Mouse (Mus musculus) left cerebral cortex, postnatal 36 days (tissue): ENCODE measurements around the gene Sp2. TPM values are rescaled to one million over a fixed set of nuclear protein-coding genes. Genes with fewer than 3 reads are reported as not detected.

Experiments
- DNase-seq, 2 experiments: peaks; one replicate each; pipeline ENCODE4 v3.0.0; 2021 to 2022; ENCODE audit warnings: low spot score in 2 of 2, mixed read lengths in 1 of 2
- intact Hi-C: fragments of 180-260 bp; cut with DNase I; formaldehyde crosslinking; loops from one replicate; pipeline ENCODE4 v1.15.1; 2025
- total RNA-seq, 2 experiments: library from RNA; stranded (reverse); gene quantifications; 2 replicates each; pipeline ENCODE4 v1.2.3; 2021

Sp2 gene
- total RNA-seq, 2 experiments from 2014 or later, result 13.1 to 14.5 TPM

DNA sequence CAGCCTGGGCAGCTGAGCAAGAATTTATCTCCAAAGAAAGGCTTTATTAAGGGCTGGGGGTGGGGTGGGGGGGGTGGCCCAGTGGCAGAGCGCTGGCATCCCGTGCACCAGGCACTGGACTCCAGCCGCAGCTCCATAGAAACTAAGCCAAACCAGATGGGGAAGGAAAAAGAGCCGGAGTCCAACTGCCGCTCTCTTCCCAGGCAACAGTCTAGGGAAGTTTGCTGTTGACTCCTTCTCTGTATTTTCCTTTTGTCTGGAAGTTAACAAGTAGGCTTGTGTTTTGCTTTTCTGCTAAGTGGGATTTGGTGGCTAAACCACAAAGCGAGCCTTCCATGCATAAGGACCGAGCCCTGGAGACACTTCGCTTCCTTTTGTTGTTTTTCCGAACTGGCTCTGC is 36.3 kb downstream of the Sp2 start:
- intact Hi-C loops, result no loop called here
- no peak for DNase-seq

DNA sequence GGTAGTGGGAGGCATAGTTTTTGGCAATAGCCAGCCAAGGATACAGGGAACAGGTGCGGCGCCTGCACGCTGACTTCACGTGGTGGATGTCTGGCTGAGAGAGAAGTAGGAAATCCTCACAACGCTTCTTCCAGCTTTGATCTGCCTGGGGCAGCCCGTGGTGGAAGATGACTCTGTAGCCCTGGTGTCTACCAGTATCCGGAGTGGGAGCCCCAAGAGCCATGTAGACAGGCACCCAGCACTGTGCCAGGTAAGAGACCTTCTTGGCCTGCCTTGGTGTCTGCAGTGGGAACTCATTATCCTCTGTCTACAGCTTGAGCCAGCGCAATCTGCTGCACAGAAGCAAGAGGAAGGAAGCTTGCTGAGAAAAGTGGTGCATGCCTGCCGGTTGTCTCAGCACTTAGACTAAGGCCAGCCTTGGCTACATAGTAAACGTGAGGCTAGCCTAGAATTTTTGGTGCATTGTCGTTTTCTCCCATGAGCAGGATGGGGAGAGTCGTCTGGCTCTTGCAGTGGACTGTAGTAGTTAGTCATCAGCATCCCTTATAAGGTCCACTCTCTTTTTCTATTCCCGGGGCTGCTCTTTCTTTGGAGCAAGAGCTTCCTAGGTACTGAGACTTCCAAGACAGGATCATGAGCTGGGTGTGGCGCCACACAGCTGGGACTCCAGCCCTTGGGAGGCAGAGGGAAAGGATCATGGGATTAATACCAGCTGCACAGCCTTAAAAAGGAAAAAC is 37.7 kb downstream of the Sp2 start:
- no peak for DNase-seq
- intact Hi-C loops, result loop anchor here (2.0 kb wide), 1 partner anchor 28 kb away; the partner anchor contains the start of gene Cdk5rap3

DNA sequence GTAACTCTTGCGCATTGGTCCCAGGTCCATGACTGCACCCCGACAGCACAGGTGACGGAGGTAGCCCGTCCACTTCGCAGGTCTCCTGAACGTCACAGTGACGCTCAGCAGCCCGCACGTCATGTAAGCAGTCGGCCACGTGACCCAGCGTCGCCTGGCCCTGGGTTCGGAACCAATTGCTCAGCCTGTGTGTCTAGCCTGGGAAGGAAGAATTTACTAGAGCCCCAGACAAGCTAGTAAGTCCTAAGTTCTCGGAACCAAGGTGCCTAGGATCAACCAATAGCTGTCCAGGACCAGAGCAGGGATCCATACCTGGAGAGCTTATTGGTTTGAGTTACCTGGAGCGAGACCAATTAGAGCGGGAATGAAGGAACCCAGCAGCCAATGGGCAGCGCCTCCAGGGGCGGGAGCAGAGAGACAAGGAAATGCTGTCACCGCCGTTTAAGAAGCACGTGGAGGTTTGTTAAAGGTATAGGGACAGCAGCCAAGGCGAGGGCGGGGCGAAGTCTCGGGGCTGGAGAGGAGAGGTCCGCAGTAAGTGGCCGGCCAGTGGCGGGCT is 38.9 kb downstream of the Sp2 start, which contains the start of gene Pnpo:
TSS of gene Pnpo (minus strand) at position 241 of the 559 bp plus-strand sequence.
- DNase-seq, result peak; percentile 89 to 91
- intact Hi-C loops, result loop anchor here (2.0 kb wide), 1 partner anchor 27 kb away; the partner anchor contains the start of gene Cdk5rap3

DNA sequence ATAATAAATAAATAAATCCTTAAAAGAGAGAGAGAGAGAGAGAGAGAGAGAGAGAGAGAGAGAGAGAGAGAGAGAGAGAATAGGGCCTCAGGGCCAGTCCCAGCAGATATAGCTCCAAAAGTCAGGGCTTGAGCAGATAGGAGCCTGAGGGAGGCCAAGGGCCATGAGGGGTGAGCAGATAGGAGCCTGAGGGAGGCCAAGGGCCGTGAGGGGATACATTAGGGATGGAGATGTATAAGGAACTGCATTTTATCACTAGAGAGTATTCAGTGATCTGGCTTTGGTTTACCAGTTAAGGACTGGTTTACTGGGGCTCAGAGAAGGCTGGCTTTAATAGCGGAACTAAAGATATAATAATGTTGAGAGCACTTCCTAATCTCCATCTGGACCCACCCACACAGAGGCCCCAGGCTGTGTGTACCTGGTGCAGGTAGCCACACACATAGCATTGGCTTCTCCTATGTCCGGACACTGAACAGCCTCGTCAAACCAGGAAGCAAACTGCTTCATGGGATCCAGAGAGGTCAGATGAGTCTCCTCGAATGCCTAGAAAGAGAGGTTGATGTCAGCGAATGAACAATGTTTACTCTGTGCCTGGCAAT is 40.7 kb downstream of the Sp2 start:
- intact Hi-C loops, result no loop called here
- no peak for DNase-seq

DNA sequence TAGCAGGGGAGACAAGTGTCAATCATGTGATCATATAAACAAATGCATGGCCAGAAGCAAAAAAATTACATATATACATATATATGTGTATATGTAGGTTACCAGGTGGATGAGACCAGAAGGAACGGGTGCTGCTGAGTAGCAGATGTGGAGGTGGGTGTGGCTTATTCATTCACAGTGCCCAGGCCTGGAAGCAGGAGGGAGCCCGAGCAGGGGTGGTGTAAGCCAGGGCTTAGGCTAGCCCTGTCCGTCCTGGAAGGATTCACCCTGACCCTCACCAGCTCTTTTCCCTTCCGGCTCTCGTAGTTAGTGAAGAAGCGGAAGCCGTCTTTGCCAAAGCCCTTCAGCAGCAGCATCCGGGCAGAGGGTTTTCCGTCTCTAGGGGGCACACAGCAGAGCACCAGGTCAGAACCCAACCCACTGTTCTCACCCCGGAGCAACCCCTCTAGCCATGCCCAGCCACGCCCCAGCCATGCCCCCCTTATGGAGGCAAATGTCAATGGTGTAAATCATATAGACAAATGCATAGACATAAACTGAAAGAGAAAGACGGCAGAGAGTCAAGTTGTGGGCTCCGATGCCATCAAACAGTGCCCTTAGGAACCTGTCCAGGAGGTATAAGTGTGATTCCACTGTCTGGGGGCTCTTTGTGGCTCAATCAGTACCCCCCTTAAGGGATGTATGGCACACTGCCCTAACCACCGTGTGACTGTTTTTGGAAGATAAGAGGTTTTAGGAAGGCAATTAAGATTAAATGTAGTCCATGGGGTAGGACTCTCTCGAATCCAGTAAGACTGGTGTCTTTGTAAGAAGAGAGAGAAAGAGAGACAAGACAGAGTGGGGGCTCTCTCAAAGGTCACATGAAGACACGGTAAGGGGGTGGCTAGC is 41.9 kb downstream of the Sp2 start:
- intact Hi-C loops, result no loop called here
- no peak for DNase-seq

DNA sequence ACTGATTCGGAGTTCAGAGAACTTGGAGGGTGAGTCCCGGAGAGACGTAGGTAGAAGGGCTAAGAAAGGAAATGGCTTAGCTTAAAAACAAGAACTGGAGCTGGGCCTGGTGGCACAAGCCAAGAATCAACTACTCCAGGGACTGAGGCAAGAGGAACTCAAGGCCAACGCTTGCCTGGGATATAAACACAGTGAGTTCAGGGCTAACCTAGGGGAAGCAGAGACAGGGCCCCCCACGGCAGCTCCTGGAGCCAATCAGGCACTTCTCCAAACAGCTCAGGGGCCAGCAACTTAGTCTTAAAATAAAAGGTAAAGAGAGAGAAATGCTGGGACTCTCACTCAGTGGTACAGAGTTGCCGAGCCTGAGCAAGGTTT is 44.3 kb downstream of the Sp2 start:
- no peak for DNase-seq
- intact Hi-C loops, result no loop called here

DNA sequence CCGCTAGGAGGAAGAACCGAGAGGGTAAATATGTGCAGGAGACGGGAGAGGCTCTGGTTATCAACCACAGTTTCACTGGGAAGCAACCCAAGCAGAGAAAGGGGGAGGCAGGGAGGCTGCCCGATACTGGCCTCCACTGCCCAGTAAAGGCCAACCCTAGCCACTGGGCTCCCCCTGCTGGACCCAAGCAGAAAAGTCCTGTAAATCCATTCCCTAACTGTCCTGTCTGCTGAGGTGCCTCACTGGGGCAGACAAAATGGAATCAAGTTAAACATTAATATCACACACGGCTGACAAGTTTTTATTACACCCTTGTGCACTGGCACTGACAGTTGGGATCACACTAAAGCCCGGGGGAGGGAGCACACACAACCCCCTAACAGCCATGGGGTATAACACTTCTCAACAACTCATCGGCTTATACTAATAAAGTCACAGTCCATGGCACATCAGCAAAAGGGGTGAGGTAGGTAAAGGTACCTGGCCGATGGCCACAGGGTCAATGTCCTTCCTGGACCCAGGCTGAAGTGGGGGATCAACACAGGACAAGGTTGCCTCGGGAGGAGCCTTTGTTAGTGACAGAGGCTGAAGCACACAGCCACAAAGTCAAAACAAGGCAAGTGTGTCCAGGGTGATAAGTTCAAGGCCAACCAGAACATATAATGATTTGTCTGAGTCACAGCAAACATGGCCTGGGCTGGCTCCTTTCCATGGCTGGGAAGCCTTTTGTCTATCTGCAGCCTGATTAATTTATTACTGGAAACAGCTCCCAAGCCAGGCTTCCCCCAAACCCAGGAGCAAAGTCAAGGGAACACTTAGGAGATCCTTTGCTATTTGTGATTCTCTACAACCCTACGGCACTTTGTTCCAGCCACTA is 45.0 kb downstream of the Sp2 start:
- intact Hi-C loops, result no loop called here
- DNase-seq, result no peak

DNA sequence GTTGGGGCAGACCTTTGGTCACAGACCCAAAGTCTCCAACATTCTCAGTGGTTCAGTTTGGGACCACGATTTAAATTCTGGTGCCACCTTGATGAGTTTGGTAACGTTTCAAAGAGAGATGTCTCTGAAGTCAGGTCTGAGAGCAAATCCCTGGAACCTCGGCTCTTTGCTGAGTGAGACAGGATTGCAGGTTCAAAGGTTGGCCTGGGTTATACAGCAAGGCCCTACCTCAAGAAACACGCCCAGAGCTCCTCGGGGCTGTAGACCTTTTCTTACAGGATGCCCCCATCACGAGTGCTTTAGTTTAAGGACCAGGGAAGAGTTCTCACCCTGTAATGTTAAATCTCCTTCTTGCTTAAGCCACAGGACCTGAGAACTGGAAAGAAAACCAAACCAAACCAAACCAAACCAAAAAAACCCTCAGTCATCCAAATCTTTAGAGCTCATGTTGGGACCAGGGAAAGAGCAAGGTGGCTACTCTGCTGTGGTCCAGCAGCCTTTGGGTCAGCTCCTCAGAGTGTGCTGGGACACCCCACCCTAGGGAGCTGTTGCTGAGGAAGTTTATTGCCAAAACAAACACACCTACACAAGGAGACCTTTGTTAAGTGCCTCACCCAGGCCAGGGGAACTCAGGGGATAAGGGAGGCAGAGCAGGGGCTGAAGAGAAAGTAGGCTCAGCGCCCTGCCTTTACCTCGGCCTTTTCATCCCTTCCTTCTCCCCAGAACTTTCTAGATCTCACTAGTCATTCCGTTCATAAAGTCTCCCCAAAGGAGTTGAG is 46.7 kb downstream of the Sp2 start:
- intact Hi-C loops, result no loop called here

DNA sequence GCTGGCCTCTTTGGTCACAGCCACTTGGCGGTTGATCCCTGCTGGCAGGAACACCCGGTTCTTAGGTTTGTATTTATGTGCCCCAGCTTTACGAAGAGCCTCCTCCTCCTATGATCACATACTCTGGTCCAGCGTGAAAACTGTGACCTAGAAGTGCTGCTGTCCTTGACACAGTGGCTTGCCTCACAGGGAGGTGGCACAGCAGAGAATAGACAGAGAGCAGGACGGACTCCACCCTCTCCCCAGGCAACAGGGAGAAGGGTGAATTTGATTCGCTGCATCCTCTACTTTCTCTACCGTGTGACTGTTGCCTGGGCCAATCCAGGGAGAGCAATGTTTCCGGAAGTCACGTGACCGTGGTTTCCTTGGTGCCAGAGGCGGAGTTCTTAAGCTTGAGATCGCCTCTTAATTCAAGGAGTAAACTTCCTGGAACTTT is 47.8 kb downstream of the Sp2 start:
- intact Hi-C loops, result no loop called here
- peak in 1 of 2 experiments; percentile 28 for DNase-seq

More for the DNA sequence above, 46.7 kb downstream of the Sp2 start:
- no peak for DNase-seq

DNA sequence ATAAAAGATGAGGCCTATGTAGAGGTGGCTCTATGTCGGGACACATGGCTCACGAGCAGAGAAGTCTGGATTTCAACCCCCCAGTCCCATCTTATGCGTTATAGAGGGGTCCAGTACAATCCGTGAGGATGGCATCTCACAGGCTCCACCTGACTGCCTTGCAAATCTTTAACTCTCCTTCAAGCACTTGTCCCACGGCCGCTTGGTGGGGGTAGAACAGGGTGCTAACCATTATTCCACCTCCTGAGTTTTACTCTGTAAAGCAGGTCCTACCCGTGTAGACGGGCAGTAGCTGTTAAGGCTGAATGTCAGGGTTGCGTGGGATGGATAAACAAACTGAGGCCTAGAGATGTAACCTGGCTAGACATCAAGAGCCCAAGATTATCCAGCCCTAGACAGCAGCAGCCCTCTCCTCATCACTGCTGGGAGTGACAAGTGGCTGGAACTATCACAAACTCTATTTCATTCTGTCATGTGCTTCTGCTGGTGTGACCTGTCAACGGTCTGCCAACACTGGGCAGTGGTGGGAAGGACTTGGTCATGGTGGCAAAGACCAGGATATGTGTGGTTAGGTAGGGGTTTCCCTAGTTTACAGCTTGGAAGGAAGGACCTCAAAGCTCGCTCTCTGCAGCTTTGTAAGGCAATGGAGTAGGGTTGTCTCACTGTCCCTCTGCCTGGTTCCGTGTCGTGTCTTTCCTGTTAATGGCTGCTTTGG is 49.0 kb downstream of the Sp2 start:
- intact Hi-C loops, result no loop called here
- no peak for DNase-seq

DNA sequence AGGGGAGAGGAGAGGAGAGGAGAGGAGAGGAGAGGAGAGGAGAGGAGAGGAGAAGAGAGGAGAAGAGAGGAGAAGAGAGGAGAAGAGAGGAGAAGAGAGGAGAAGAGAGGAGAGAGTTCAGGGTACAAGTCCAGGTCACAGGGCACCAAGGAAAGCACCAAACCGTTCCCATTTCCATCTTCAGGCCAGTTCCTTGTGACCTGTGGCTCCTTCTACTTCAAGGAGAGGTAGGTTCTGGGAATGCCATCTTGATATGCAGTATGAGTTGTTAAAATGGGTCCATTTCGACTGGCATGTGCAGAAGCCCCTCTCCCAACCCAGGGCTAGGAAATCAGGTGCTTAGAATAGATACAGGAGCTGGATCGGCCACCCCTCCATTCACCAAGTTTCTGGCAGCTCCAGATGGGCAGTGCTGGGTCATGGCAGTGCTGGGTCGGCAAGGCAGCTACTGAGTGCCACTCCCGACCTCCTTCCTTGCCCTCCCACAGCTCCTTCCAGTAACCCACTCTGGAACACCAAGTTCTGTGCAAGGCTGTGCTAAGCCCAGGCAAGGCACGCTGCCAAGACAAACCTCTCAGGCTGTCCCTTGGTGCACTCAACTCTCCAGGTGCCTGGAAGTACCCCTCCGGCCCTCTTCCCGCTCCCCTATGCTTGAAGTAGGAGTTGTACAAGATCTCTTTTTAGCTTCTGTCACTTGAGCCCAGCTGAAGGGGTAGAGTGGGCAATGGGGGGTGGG is 51.3 kb downstream of the Sp2 start:
- intact Hi-C loops, result no loop called here
- DNase-seq, result no peak

DNA sequence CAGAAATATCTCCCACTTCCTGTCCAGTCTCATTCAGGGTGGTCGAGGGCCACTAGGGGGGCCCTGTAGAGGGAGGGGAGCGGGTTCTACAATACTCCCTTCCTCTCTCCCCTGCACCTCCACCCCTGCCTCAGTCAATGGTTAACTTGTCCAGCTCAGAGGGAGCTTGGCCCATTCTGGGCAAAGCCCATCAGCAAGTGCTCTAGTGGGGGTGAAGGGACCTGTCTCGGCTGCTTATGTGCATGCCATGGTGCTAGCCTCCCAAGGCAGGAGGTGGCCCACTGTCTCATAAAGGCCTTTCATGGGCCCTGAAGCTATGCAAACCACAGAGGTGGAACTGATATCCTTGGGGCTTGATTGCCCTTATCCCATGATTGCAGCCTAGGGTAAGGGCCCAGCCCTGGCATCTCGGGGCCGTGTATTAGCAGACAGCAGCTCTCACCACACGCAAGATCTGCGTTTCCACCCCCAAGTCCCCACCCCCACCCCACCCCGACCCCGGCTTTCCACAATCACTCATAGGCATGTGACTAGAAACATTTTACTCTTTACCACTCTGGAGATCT is 52.9 kb downstream of the Sp2 start:
- no peak for DNase-seq
- intact Hi-C loops, result no loop called here

DNA sequence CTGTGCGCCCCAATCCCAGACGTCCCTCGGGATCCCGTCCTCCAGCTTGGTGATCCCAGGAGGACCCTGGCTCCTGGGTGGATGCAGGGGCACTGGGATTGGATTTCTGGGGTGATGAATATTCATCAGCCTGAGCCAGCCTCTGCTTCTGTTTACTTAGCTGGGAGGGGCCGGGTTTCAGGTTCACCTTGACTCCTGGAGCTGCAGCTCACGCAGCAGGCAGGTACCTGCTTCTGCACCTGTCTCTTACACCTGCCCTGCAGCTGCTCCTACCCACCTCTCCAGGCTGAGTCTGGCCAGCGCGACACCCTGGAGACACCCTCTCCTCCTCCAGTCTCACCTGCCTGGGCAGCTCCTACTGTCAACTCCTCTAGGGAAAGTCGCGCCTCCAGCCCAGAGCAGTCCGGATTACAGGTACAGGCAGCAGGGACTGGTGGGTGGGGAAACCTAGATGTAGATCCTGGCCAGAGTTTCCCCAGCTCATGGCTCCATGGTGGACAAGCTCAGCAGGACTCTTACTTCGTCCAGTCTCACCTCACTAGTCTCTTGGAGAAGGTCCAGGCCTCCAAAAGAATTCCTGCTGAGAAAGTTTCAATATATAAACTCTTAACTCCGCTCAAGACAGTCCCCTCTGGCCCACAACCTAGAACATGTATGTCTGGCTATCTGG is 53.5 kb downstream of the Sp2 start:
- no peak for DNase-seq
- intact Hi-C loops, result no loop called here

DNA sequence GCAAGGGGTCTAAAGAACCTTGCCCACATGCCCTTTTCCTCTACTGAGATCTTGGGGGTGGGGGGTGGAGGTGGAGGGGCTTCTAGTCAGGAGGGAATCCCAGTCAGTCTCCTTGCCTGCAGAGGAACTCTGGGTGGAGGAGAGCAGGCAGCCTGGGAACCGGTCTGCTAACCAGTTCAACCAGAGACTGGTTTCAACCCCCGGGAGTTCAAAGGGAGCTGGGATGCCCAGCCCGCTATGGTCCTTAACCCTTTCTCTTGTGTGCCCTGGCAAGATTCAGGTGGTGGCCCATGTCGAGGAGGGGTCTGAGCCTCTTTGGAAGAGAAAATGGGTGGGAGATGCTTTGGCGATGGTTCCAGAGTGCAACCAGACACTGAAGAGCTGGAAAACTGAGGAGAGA is 54.1 kb downstream of the Sp2 start:
- intact Hi-C loops, result no loop called here
- DNase-seq, result no peak

DNA sequence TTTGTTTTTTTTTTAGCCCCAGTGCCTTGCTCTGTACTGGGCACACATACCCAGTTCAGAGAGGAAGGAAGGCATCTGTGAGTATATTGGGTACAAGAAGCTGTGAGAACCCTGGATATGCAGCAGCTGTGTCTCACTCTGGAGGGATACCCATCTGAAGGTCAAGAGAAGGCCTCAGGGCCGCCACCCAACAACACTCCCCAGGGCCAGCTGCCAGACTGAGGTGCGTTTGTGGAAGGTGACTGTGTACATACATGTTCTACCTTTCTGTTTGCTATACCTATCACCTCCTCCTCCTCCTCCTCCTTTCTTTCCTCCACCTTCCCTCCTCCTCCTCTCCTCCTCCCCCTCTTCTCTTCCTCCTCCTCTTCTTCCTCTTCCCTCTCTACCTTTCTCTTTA is 54.7 kb downstream of the Sp2 start, which contains the start of gene Prr15l:
TSS of gene Prr15l (plus strand) at position 17 of the 400 bp plus-strand sequence.
- DNase-seq, result no peak
- intact Hi-C loops, result no loop called here

DNA sequence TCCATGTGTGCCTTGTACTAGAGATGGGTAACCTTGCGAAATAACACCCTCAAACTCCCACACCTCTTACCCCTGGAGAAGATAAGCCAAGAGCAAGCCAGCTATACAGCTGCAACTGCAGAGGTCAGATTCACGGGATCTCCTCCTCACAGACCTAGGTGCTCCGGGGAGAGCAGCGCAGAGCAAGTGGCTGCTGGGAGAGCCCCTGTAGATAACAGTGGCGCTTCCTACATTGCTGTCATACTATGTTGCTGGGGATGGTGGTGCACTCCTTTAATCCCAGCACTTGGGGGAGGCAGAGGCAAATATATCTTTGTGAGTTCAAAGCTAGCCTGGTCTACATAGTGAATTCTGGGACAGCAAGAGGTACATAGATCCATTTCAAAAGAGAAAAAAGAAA is 56.2 kb downstream of the Sp2 start:
- intact Hi-C loops, result no loop called here
- DNase-seq, result no peak
